Mouse (Mus musculus) liver, postnatal 0 days (tissue): ENCODE data around the gene Hoxc13. TPM values are rescaled to one million over a fixed set of nuclear protein-coding genes. Genes with fewer than 3 reads are reported as not detected.

ENCODE experiments used
- ATAC-seq: fragments of 200-750 bp; cut with Nextera tagmentation; 2 replicates; pipeline ENCODE4 v1.8.0; 2017; ENCODE audit warnings: mild to moderate bottlenecking, moderate library complexity
- DNase-seq: peaks from one replicate; pipeline ENCODE4 v3.0.0-alpha.2; 2016
- H3K27ac ChIP-seq: fragments of 300-500 bp; sonication (generic); 2 replicates; pipeline ENCODE4 v1.5.1; 2014; ENCODE audit warnings: antibody characterized with exemption, moderate library complexity, mild to moderate bottlenecking, low read depth
- H3K27me3 ChIP-seq: fragments of 300-500 bp; sonication (generic); 2 replicates; pipeline ENCODE4 v1.6.1; 2014; ENCODE audit warnings: low read length, control low read depth, mixed read lengths; ENCODE audit not compliant: insufficient read depth
- H3K36me3 ChIP-seq: fragments of 300-500 bp; sonication (generic); replicated peaks from 2 replicates; pipeline ENCODE4 v1.6.1; 2014; ENCODE audit warnings: mild to moderate bottlenecking, control low read depth, low read length, moderate library complexity, mixed read lengths; ENCODE audit not compliant: insufficient read depth
- H3K4me1 ChIP-seq: fragments of 300-500 bp; sonication (generic); 2 replicates; pipeline ENCODE4 v1.6.1; 2014; ENCODE audit warnings: antibody characterized with exemption, mild to moderate bottlenecking, control low read depth; ENCODE audit not compliant: insufficient read depth
- H3K4me2 ChIP-seq: fragments of 300-500 bp; sonication (generic); 2 replicates; pipeline ENCODE4 v1.6.1; 2014; ENCODE audit warnings: low read depth, mild to moderate bottlenecking, low read length, moderate library complexity, mixed read lengths
- H3K4me3 ChIP-seq: fragments of 300-500 bp; sonication (generic); 2 replicates; pipeline ENCODE4 v1.5.1; 2014; ENCODE audit warnings: low read depth, low read length
- H3K9ac ChIP-seq: fragments of 300-500 bp; sonication (generic); replicated peaks from 2 replicates; pipeline ENCODE4 v1.6.1; 2014; ENCODE audit warnings: mild to moderate bottlenecking, moderate library complexity
- H3K9me3 ChIP-seq: fragments of 300-500 bp; sonication (generic); 2 replicates; pipeline ENCODE4 v1.6.1; 2016; ENCODE audit warnings: mild to moderate bottlenecking, control low read depth, low read length, mixed read lengths
- CTCF ChIP-seq: sonication (generic); IDR thresholded peaks from 2 replicates; pipeline ENCODE4 v1.5.1; 2016; ENCODE audit warnings: antibody characterized with exemption, low read depth
- EP300 ChIP-seq: IDR thresholded peaks from 2 replicates; pipeline ENCODE4 v1.6.1; 2016; ENCODE audit warnings: antibody characterized with exemption, low read depth, mild to moderate bottlenecking
- WGBS: fragments of 180-500 bp; shearing (Covaris S2); extraction: QIAGEN DNeasy Blood & Tissue Kit; methylation state at CpG from one replicate; pipeline ENCODE4 v1.1.7; 2014; ENCODE audit not compliant: insufficient replicate concordance; 5-methylcytosine and 5-hydroxymethylcytosine counted together
- polyA plus RNA-seq: library from polyadenylated mRNA; unstranded; fragments of >200 nt; fragmentation: Nextera tagmentation; extraction: Ambion mirVana; gene quantifications from 2 replicates; pipeline ENCODE4 v1.2.1, GENCODE M21; 2015

The Hoxc13 gene
- polyA plus RNA-seq, 1 experiment from 2014 or later: not detected

GRCm38 (mm10) chr15:102954192-102955006, 33.5 kb downstream of the Hoxc13 start, which contains the start of gene Hoxc11:
Hoxc11 (plus strand) TSS chr15:102954427.
- Histone ChIP-seq H3K9me3 (no peaks in the 10 kb centered on the region), H3K4me3 (no peak within 1 kb of the TSS), H3K4me1 (no peaks in the 10 kb centered on the region), H3K4me2 (no peak within 1 kb of the TSS), H3K9ac (no peak within 1 kb of the TSS), H3K27ac (no peak within 1 kb of the TSS), H3K36me3 (no peaks in the 10 kb centered on the region), H3K27me3 (peaks cover 94% of the 10 kb centered on the region)
- TF ChIP-seq CTCF (no peak), EP300 (no peak)
- DNase-seq (no peak), ATAC-seq (no peak)
- WGBS: 1% methylated on average over 57 of the region's 57 CpGs

DNA sequence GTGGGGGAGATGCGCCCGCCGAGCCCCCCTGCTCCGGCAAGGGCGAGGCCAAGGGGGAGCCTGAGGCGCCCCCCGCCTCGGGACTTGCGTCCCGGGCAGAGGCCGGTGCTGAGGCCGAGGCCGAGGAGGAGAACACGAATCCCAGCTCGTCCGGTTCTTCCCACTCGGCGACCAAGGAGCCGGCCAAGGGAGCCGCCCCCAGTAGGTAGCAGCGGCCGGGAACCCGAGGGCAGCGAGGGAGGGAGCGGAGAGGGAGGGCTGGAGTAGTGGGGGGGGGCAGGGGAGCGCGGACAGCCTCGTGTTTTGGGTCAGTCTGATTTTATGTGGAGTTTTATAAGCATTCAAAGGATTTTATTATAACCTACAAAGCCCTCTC, 34.1 kb downstream of the Hoxc13 start:
- Histone ChIP-seq H3K4me1 (no peaks in the 10 kb centered on the region), H3K27ac (no peak overlapping the region), H3K4me3 (no peak overlapping the region), H3K9ac (no peak overlapping the region), H3K9me3 (no peaks in the 10 kb centered on the region), H3K36me3 (no peaks in the 10 kb centered on the region), H3K4me2 (no peak overlapping the region), H3K27me3 (peaks cover 94% of the 10 kb centered on the region)
- under 1% methylated on average over 28 of the region's 28 CpGs for WGBS
- no peak for DNase-seq
- TF ChIP-seq CTCF (no peak), EP300 (no peak)
- no peak for ATAC-seq

DNA sequence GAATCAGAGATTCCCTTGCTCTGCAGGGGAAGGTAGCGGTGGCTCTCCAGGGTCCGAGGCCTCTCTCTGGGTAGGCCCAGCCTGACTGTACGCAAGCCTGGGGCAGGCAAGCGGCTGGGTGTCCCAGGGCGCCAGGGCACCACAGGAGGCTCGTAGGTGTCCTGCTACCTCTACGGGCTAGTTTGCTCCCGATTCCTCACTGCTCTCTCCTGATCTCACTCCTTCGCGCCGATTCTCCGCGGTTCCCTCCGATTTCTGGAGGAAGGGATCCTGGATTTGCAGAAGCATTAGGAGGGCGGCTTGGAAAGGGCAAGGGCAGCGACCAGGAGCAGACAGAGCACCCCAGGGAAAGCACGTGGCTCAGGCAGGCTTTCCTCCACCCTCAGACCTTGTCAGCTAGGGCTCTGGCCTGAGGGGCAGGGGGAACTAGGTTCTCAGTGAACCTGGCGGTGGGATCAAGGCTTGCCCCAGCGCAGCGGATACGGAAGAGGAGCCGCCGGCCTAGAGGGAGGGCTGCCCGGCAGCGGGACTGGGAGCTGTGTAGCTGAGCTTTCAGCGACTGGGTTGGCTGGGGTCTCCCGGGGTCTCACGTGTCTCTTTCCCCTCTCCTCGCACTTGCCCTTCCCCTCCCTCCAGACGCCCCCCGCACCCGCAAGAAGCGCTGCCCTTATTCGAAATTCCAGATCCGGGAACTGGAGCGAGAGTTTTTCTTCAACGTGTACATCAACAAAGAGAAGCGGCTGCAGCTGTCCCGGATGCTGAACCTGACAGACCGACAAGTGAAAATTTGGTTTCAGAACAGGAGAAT, 35.1 kb downstream of the Hoxc13 start:
- Histone ChIP-seq H3K27me3 (peaks cover 96% of the 10 kb centered on the region), H3K4me2 (no peak overlapping the region), H3K36me3 (no peaks in the 10 kb centered on the region), H3K27ac (no peak overlapping the region), H3K4me3 (no peak overlapping the region), H3K9me3 (no peaks in the 10 kb centered on the region), H3K9ac (no peak overlapping the region), H3K4me1 (no peaks in the 10 kb centered on the region)
- WGBS: 2% methylated on average over 39 of the region's 40 CpGs
- DNase-seq (no peak), ATAC-seq (no peak)
- TF ChIP-seq CTCF (no peak), EP300 (no peak)

GRCm38 (mm10) chr15:102956906-102957305, 36.0 kb downstream of the Hoxc13 start:
- DNase-seq: no peak
- TF ChIP-seq EP300 (no peak), CTCF (no peak)
- H3K4me1 ChIP-seq: no peaks in the 10 kb centered on the region
- H3K36me3 ChIP-seq: no peaks in the 10 kb centered on the region
- no peak overlapping the region for H3K4me2 ChIP-seq
- H3K27me3 ChIP-seq: peaks cover 94% of the 10 kb centered on the region
- H3K27ac ChIP-seq: no peak overlapping the region
- 2% methylated on average over 12 of the region's 12 CpGs for WGBS
- H3K4me3 ChIP-seq: no peak overlapping the region
- ATAC-seq: no peak
- H3K9me3 ChIP-seq: no peaks in the 10 kb centered on the region
- H3K9ac ChIP-seq: no peak overlapping the region

DNA sequence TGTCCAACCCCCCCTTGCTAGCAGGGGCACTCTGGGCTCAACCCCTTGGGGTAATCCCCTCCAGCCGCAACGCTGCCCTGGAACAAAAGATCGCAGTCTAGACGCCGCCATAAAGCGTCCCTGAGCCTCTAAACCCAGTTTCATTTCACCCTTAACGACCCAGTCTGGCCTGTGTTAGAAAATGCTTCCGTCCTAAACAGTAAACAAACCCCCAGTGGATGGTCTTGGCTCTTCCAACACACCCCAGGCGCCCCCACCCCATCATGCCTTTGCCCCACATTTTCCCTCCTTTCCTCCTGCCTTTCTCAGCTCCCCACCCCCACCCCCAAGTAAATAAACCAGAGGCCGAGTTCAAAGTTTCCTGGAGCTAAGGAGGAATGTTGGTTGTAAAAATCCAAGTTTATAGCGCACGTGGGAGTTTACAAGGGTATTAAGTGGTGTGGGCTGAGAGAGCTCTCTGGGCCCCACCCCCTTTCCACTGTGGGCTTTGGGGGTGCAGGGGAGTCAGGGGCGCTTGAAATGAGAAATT, 38.8 kb downstream of the Hoxc13 start:
- H3K27me3 ChIP-seq: peaks cover 92% of the 10 kb centered on the region
- no peak for ATAC-seq
- no peak overlapping the region for H3K4me2 ChIP-seq
- H3K9me3 ChIP-seq: no peaks in the 10 kb centered on the region
- H3K27ac ChIP-seq: no peak overlapping the region
- DNase-seq: no peak
- H3K4me3 ChIP-seq: no peak overlapping the region
- WGBS: 3% methylated on average over 13 of the region's 13 CpGs
- no peak overlapping the region for H3K9ac ChIP-seq
- TF ChIP-seq EP300: no peak
- no peak for TF ChIP-seq CTCF
- no peaks in the 10 kb centered on the region for H3K36me3 ChIP-seq
- no peaks in the 10 kb centered on the region for H3K4me1 ChIP-seq

DNA sequence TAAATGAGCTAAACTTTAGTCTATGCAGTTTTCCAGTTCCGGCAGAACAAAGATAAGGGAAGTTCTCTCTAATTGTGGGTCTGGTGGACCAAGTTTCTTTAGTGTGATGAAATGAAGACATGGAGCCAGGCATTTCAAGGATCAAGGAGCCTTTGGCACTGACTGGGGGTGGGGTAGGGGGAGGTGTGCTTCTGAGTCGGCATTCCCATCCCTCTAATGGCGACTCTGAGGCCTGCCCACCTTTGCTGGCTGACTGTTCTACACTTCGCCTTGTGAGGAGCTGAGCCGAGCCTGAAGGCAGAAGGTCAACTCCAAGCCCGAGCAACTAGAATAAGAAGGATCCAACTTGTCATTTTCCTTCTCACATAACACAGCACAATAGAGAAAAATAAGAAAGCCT, 40.8 kb downstream of the Hoxc13 start:
- Histone ChIP-seq H3K9me3 (no peaks in the 10 kb centered on the region), H3K9ac (no peak overlapping the region), H3K4me2 (no peak overlapping the region), H3K27me3 (peaks cover 92% of the 10 kb centered on the region), H3K4me3 (no peak overlapping the region), H3K4me1 (no peaks in the 10 kb centered on the region), H3K36me3 (no peaks in the 10 kb centered on the region), H3K27ac (no peak overlapping the region)
- WGBS: 11% methylated on average over 6 of the region's 6 CpGs
- TF ChIP-seq EP300: no peak
- no peak for TF ChIP-seq CTCF
- no peak for DNase-seq
- ATAC-seq: no peak
